Mouse (Mus musculus) intestine, postnatal 0 days (tissue): ENCODE results near the gene Slc25a4. TPM values are rescaled to one million over a fixed set of nuclear protein-coding genes. Genes with fewer than 3 reads are reported as not detected.
A peak's percentile ranks its signal among the peaks of the same experiment; 100 is the strongest.

Experiments
- ATAC-seq: fragments of 200-750 bp; cut with Nextera tagmentation; 2 replicates; pipeline ENCODE4 v1.8.0; 2017; ENCODE audit warnings: mild to moderate bottlenecking, moderate TSS enrichment, moderate library complexity
- H3K27ac ChIP-seq: fragments of 300-500 bp; sonication (generic); 2 replicates; pipeline ENCODE4 v1.5.1; 2014; ENCODE audit warnings: mild to moderate bottlenecking, low read depth, low read length, moderate library complexity
- H3K27me3 ChIP-seq: fragments of 300-500 bp; sonication (generic); replicated peaks from 2 replicates; pipeline ENCODE4 v1.6.1; 2014; ENCODE audit warnings: low read length, mixed read lengths; ENCODE audit not compliant: control insufficient read depth, insufficient read depth
- H3K36me3 ChIP-seq: fragments of 300-500 bp; sonication (generic); 2 replicates; pipeline ENCODE4 v1.6.1; 2014; ENCODE audit warnings: mild to moderate bottlenecking, moderate library complexity; ENCODE audit not compliant: control insufficient read depth, insufficient read depth
- H3K4me1 ChIP-seq: fragments of 300-500 bp; sonication (generic); replicated peaks from 2 replicates; pipeline ENCODE4 v1.6.1; 2014; ENCODE audit warnings: antibody characterized with exemption, low read length, mixed read lengths; ENCODE audit not compliant: control insufficient read depth, insufficient read depth
- H3K4me2 ChIP-seq: fragments of 300-500 bp; sonication (generic); replicated peaks from 2 replicates; pipeline ENCODE4 v1.6.1; 2014; ENCODE audit warnings: low read depth, mild to moderate bottlenecking, moderate library complexity
- H3K4me3 ChIP-seq: fragments of 300-500 bp; sonication (generic); 2 replicates; pipeline ENCODE4 v1.5.1; 2014; ENCODE audit warnings: low read depth, low read length
- H3K9ac ChIP-seq: fragments of 300-500 bp; sonication (generic); 2 replicates; pipeline ENCODE4 v1.6.1; 2014; ENCODE audit warnings: mild to moderate bottlenecking, low read depth, low read length
- H3K9me3 ChIP-seq: fragments of 300-500 bp; sonication (generic); 2 replicates; pipeline ENCODE4 v1.6.1; 2016; ENCODE audit warnings: mixed run types; ENCODE audit not compliant: control insufficient read depth
- CTCF ChIP-seq: sonication (generic); IDR thresholded peaks from 2 replicates; pipeline ENCODE4 v1.5.1; 2016; ENCODE audit warnings: low read depth, mild to moderate bottlenecking, control low read depth, antibody characterized with exemption, moderate library complexity
- WGBS: fragments of 180-500 bp; shearing (Covaris S2); extraction: QIAGEN DNeasy Blood & Tissue Kit; methylation state at CpG from one replicate; pipeline ENCODE4 v1.1.7; 2014; 5-methylcytosine and 5-hydroxymethylcytosine counted together
- polyA plus RNA-seq: library from polyadenylated mRNA; unstranded; fragments of >200 nt; fragmentation: Nextera tagmentation; extraction: Ambion mirVana; gene quantifications from 2 replicates; pipeline ENCODE4 v1.2.1, GENCODE M21; 2015

Gene Slc25a4
- 230 TPM in 2 replicates for polyA plus RNA-seq

DNA sequence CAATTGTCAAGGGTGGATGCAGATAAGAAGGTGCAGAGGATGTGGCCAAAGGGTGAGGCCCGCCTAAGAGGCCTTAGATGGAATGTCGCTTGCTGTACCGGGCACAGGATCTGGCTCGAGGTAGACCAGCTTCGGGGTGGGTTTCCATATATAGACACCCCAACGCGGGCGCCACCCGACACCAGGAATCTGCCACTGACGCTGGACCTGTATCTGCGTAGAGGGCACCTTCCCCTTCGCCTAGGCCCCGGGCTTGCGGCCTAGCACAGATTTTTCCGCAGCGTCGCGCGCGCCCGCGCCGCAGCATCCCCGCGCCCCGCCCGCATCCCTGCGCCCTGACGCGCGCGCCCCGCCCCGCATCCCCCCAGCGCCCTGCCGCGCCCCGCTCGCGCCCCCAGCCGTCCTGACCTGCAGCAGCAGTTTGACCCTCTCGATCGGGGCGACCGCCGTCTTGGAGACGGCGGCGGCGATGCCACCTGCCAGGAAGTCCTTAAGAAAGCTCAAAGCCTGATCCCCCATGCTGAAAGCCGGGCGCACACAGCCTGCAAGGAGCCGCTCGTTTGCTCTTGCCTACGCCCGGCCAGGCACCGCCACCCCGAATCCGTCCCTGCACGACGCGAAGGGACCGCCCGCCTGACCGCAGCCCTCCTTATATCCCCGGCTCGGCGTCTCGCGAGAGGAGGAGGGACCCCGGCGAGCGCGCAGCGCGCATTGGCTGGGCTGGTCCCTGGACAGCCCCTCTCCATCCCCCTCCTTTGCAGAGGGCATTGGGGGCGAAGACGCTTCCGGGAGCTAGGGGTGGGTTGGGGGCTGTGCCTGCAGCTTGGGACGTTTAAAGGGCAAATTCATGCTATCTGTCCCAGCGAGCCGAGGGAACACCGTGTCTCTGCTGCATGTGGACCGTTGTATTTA lies at the start of gene Slc25a4:
Gene Slc25a4, minus strand, starts transcription at position 881 of the 912 bp plus-strand sequence.
- peak within 1 kb of the TSS; percentile 80 for H3K4me2 ChIP-seq
- H3K27me3 ChIP-seq: no peaks in the 10 kb centered on the region; the same call in 1 of the 2 replicates
- ATAC-seq: peak; percentile 87
- no peaks in the 10 kb centered on the region for H3K9me3 ChIP-seq
- TF ChIP-seq CTCF: 0 out of 2 replicates have a peak, but pooled peaks have one; percentile 9
- H3K27ac ChIP-seq: peak within 1 kb of the TSS; percentile 92
- peak within 1 kb of the TSS; percentile 70 for H3K4me3 ChIP-seq
- peak within 1 kb of the TSS; percentile 83 for H3K9ac ChIP-seq
- 0 out of 2 replicates have a peak, but pooled peaks cover 5% of the 10 kb centered on the region for H3K4me1 ChIP-seq
- peaks cover 21% of the 10 kb centered on the region for H3K36me3 ChIP-seq
- WGBS: under 1% methylated on average over 76 of the region's 84 CpGs

DNA sequence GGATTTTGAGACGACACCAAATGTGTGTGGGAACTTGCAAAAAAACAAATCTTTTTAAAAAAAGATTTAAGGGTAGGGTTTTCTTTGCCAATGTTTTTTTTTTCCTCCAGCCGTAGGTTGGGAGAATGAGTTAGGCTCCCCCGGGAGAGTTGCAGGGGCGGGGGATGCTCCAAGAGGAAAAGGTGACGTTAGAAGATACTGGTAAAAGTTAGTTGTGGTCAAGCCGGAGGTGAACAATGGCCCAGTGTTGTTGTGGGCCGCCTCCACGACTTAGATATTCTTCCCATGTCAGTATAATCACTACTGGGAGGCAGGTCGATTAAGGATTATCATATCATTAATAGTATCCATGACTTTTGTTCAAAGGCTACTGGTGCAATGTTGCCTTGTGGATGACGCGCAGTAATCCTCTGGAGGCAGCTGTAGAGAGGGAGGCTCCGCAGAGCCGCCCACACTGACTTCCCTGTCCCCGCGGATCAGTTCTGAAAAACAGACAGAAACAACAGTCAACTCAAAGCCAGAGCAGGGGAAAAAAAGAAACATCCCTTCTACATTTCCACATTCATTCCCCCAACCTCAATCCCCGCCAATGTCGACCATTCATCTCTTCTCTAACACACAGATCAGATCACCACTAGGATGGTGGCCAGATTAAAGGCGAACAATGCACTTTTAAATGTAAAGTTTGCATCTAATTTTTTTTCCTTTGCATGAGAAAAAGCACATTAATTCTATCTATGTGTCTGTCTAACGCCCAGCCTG lies 47.0 kb upstream of the Slc25a4 start:
- ATAC-seq: no peak
- TF ChIP-seq CTCF: no peak
- WGBS: 51% methylated on average over 19 of the region's 19 CpGs

DNA sequence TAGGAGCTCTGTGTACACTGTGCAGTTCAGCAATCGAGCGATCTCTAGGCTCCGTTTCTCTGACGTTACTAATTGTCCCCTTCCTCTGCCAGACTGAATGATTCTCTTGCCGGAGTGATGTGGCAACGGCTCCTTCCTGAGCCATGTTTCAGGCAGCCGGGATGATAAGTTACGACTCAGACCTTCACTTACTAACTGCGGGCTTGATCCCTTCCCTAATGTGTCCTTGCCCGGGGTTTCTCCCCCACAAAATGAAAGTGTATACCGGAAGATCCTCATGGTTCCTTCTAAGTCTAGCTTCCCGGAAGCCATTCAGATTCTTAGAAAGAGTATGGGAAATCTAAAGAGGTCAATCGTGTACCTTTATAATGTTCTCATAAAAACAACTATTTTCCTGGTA lies 41.4 kb upstream of the Slc25a4 start:
- Histone ChIP-seq H3K9me3 (no peaks in the 10 kb centered on the region), H3K36me3 (no peaks in the 10 kb centered on the region), H3K27ac (no peak overlapping the region), H3K9ac (no peak overlapping the region), H3K4me1 (no peaks in the 10 kb centered on the region), H3K4me2 (no peak overlapping the region), H3K27me3 (no peaks in the 10 kb centered on the region), H3K4me3 (no peak overlapping the region)
- WGBS: 66% methylated on average over 13 of the region's 13 CpGs
- no peak for TF ChIP-seq CTCF
- no peak for ATAC-seq

More for the DNA sequence above, 47.0 kb upstream of the Slc25a4 start:
- Histone ChIP-seq H3K9ac (no peak overlapping the region), H3K4me2 (no peak overlapping the region), H3K4me3 (no peak overlapping the region), H3K36me3 (no peaks in the 10 kb centered on the region), H3K9me3 (no peaks in the 10 kb centered on the region), H3K27ac (no peak overlapping the region), H3K27me3 (no peaks in the 10 kb centered on the region), H3K4me1 (no peaks in the 10 kb centered on the region)

DNA sequence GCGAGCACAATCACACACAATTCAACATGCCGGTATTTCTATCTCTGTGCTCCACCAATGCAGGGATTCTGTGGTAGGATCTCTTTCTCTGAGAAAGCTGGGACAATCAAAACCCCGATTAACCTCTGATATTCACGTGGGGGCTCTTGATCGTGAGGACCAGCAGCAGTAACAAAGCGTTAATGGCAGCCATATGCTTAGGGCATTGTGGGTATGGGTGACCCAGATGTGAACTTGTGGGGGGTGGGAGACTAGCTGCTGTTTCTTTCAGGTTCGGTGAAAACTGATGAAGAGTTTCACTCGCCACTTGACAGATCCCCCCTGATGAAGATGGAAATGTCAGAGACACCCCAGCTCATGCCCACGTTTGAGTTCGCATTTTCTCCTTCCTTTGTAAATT lies 40.5 kb upstream of the Slc25a4 start:
- H3K4me3 ChIP-seq: no peak overlapping the region
- ATAC-seq: no peak
- H3K9ac ChIP-seq: no peak overlapping the region
- no peaks in the 10 kb centered on the region for H3K9me3 ChIP-seq
- H3K27me3 ChIP-seq: no peaks in the 10 kb centered on the region
- H3K4me2 ChIP-seq: no peak overlapping the region
- H3K27ac ChIP-seq: no peak overlapping the region
- TF ChIP-seq CTCF: no peak
- H3K4me1 ChIP-seq: no peaks in the 10 kb centered on the region
- 61% methylated on average over 10 of the region's 10 CpGs for WGBS
- no peaks in the 10 kb centered on the region for H3K36me3 ChIP-seq

DNA sequence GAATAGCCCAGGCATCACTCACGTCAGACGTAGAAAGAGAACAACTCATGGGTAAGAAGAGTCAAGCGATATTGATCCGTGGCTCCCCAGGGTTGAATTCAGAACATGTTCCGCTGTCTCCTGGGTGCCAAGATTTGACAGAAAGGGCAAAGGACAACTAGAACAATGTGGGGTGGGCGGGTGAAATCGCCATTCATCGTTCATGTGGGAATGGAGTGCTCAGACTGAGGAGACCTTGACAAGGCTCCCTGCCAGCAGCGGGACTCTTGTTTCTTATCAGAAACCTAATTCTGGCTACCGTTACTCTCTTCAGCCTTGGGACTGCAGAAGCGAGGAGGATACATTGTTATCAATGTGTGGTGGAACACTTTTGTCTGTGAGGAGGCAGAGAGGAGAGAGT lies 35.3 kb upstream of the Slc25a4 start:
- Histone ChIP-seq H3K36me3 (no peaks in the 10 kb centered on the region), H3K4me3 (no peak overlapping the region), H3K9me3 (no peaks in the 10 kb centered on the region), H3K27me3 (no peaks in the 10 kb centered on the region), H3K9ac (no peak overlapping the region), H3K27ac (no peak overlapping the region), H3K4me2 (no peak overlapping the region), H3K4me1 (no peaks in the 10 kb centered on the region)
- no peak for TF ChIP-seq CTCF
- 57% methylated on average over 11 of the region's 11 CpGs for WGBS
- ATAC-seq: no peak

DNA sequence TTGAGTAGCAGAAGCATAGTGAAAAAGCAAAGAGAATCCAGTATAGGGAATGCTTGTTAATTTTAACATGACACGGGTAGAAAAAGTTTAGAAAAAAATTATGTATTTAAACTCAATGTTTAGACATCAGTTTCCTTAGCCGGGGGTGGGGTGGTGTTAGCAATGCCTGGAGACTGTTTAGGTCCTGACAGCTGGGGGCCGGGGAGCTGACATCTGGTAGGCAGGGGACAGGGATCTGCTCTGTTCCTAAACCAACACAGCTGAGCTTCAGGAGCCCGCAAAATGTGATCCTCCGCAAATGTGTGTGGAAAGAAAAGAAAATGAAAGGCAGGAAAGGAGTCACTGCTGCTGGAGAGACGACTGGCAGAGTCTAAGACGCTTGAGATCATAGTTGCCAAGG lies 31.9 kb upstream of the Slc25a4 start:
- Histone ChIP-seq H3K4me2 (no peak overlapping the region), H3K4me1 (no peaks in the 10 kb centered on the region), H3K9me3 (no peaks in the 10 kb centered on the region), H3K27me3 (no peaks in the 10 kb centered on the region), H3K4me3 (no peak overlapping the region), H3K27ac (no peak overlapping the region), H3K9ac (no peak overlapping the region), H3K36me3 (no peaks in the 10 kb centered on the region)
- WGBS: 41% methylated on average over 7 of the region's 7 CpGs
- TF ChIP-seq CTCF: no peak
- no peak for ATAC-seq
